Mouse (Mus musculus): Measurements from ENCODE around the gene Gpn2. TPM values are rescaled to one million over a fixed set of nuclear protein-coding genes. Genes with fewer than 3 reads are reported as not detected.
A peak's percentile ranks its signal among the peaks of the same experiment; 100 is the strongest.

Gpn2 gene
- total and polyA plus RNA-seq, 3 experiments = 35.9 to 36.8 (median 36.2) TPM

GRCm38 (mm10) chr4:133570066-133570466, 14.1 kb upstream of the Gpn2 start:
- dilution Hi-C loops (cut with MboI; ENCODE audit: extremely low pct_ligation_motif_present, extremely low pct_unique_long_range_greater_than_20kb, low sequenced_read_pairs) = no loop called here
- H3K4me3 ChIP-seq (replicated peaks in 1 of 3; ENCODE audit: low read depth in 2 of 3, low read length in 2 of 3, poor library complexity in 1 of 3) = peak overlapping the region in 2 of 3 experiments; percentile 6 to 38
- H3K27me3 ChIP-seq (replicated peaks) = no peaks in the 10 kb centered on the region
- no peak for TF ChIP-seq JUN (IDR thresholded peaks at IDR 0.05; ENCODE audit: insufficient read depth, low read depth, low read length)
- TF ChIP-seq NRF1 (IDR thresholded peaks at IDR 0.05; ENCODE audit: low read depth, low read length) = no peak
- 0 out of 2 replicates have a peak, but pooled peaks have one; percentile 52 for TF ChIP-seq MAX (IDR thresholded peaks at IDR 0.05; ENCODE audit: low read length)
- TF ChIP-seq SIN3A (IDR thresholded peaks at IDR 0.05; ENCODE audit: low read length) = 0 out of 2 replicates have a peak, but pooled peaks have one; percentile 30
- TF ChIP-seq CHD2 (IDR thresholded peaks at IDR 0.05; ENCODE audit: low read length) = no peak
- no peak for TF ChIP-seq UBTF (IDR thresholded peaks at IDR 0.05; ENCODE audit: low read depth, low read length)
- no peak for TF ChIP-seq USF1 (IDR thresholded peaks at IDR 0.05; ENCODE audit: low read depth, low read length)
- TF ChIP-seq E2F4 (IDR thresholded peaks at IDR 0.05; ENCODE audit: insufficient replicate concordance, low read depth, low read length) = no peak
- peak; percentile 40; the same call in 1 of the 2 replicates for TF ChIP-seq IRF4 (IDR thresholded peaks at IDR 0.05; ENCODE audit: low read depth, low read length)
- no peak for TF ChIP-seq PAX5 (IDR thresholded peaks at IDR 0.05; ENCODE audit: low read length)
- TF ChIP-seq NELFE (IDR thresholded peaks at IDR 0.05; ENCODE audit: low read depth, low read length) = peak; percentile 60
- TF ChIP-seq TCF12 (IDR thresholded peaks at IDR 0.05; ENCODE audit: low read depth, low read length) = no peak
- no peak for TF ChIP-seq CHD1 (IDR thresholded peaks at IDR 0.05; ENCODE audit: low read depth, low read length)
- no peak for TF ChIP-seq RAD21 (IDR thresholded peaks at IDR 0.05; ENCODE audit: low read depth, low read length)
- TF ChIP-seq ELF1 (IDR thresholded peaks at IDR 0.05; ENCODE audit: low read depth, low read length) = peak; percentile 43; the same call in 1 of the 2 replicates
- no peak for TF ChIP-seq GABPA (IDR thresholded peaks at IDR 0.05; ENCODE audit: insufficient replicate concordance, low read depth, low read length)
- TF ChIP-seq MYC (IDR thresholded peaks at IDR 0.05; ENCODE audit: low read depth, low read length) = no peak
- no peak for TF ChIP-seq MAFK (IDR thresholded peaks at IDR 0.05; ENCODE audit: insufficient replicate concordance, low read length)
- 0 out of 2 replicates have a peak, but pooled peaks have one; percentile 7 for TF ChIP-seq EP300 (IDR thresholded peaks at IDR 0.05; ENCODE audit: low read length)
- no peak for TF ChIP-seq MXI1 (IDR thresholded peaks at IDR 0.05; ENCODE audit: low read depth, low read length)
- TF ChIP-seq ZMIZ1 (IDR thresholded peaks at IDR 0.05; ENCODE audit: low read depth, low read length) = peak; percentile 40; the same call in 1 of the 2 replicates
- no peak for TF ChIP-seq ZKSCAN1 (IDR thresholded peaks at IDR 0.05; ENCODE audit: borderline replicate concordance, low read depth, low read length)
- no peak for TF ChIP-seq POLR2AphosphoS2 (IDR thresholded peaks at IDR 0.05; ENCODE audit: low read depth, low read length)
- TF ChIP-seq ETS1 (conservative IDR thresholded peaks at IDR 0.05; ENCODE audit: low read depth, low read length) = no peak
- no peak for TF ChIP-seq USF2 (conservative IDR thresholded peaks at IDR 0.05; ENCODE audit: low read depth, low read length)
- no peak for TF ChIP-seq RCOR1 (conservative IDR thresholded peaks at IDR 0.05; ENCODE audit: low read depth, low read length)
- TF ChIP-seq KAT2A (IDR thresholded peaks at IDR 0.05; ENCODE audit: insufficient replicate concordance, low read length) = no peak
- TF ChIP-seq BHLHE40 (IDR thresholded peaks at IDR 0.05; ENCODE audit: low read depth, low read length) = 0 out of 2 replicates have a peak, but pooled peaks have one; percentile 9
- no peak for TF ChIP-seq JUND (conservative IDR thresholded peaks at IDR 0.05; ENCODE audit: low read depth, low read length)
- peak; percentile 65 for TF ChIP-seq POLR2A (IDR thresholded peaks at IDR 0.05; ENCODE audit: low read depth, low read length)
- TF ChIP-seq TBP (conservative IDR thresholded peaks at IDR 0.05; ENCODE audit: low read depth, low read length) = 0 out of 2 replicates have a peak, but pooled peaks have one; percentile 16
- TF ChIP-seq ZNF384 (IDR thresholded peaks at IDR 0.05; ENCODE audit: low read depth, low read length) = no peak
- no peak for TF ChIP-seq CTCF (conservative IDR thresholded peaks at IDR 0.05 in 1 of 2, IDR thresholded peaks at IDR 0.05 in 1 of 2; ENCODE audit: low read depth in 2 of 2, low read length in 2 of 2)
- peak; percentile 32; the same call in 1 of the 2 replicates for TF ChIP-seq HCFC1 (IDR thresholded peaks at IDR 0.05; ENCODE audit: low read depth, low read length)
- TF ChIP-seq ZC3H11A (IDR thresholded peaks at IDR 0.05; ENCODE audit: low read depth, low read length) = no peak
- TF ChIP-seq MAZ (IDR thresholded peaks at IDR 0.05; ENCODE audit: low read depth, low read length) = 0 out of 2 replicates have a peak, but pooled peaks have one; percentile 5
- peak; percentile 73 for DNase-seq (ENCODE audit: extremely low read depth)
- peak overlapping the region; percentile 81 for H3K9ac ChIP-seq (ENCODE audit: insufficient read depth, low read depth)
- 0 out of 2 replicates have a peak, but pooled peaks cover 3% of the 10 kb centered on the region for H3K79me2 ChIP-seq (replicated peaks; ENCODE audit: control insufficient read depth, extremely low read depth, insufficient read depth, poor library complexity, severe bottlenecking)
- in situ Hi-C loops (cut with MboI; ENCODE audit: low pct_ligation_motif_present, low pct_unique_long_range_greater_than_20kb, low sequenced_read_pairs) = no loop called here
- peaks cover 0 to 11% of the 10 kb centered on the region in 2 experiments; a peak in 2 of 4 replicates for H3K4me1 ChIP-seq (ENCODE audit: control insufficient read depth in 1 of 2, insufficient read depth in 2 of 2)
- H3K27ac ChIP-seq (ENCODE audit: insufficient read depth, low read depth) = peak overlapping the region; percentile 56
- peak overlapping the region; percentile 93 for H3K4me2 ChIP-seq (ENCODE audit: insufficient read depth, low read depth, poor library complexity, severe bottlenecking)
- peaks cover 0 to 6% of the 10 kb centered on the region in 2 experiments for H3K36me3 ChIP-seq (replicated peaks in 1 of 2; ENCODE audit: control insufficient read depth in 1 of 2, insufficient read depth in 1 of 2, low read length in 1 of 2)
- peaks cover 2% of the 10 kb centered on the region for H3K9me3 ChIP-seq (replicated peaks; ENCODE audit: low read length)
